ENCODE assay signal across 10 mouse cellular contexts in genomic region chr9:121312237-121312891, GRCm38 (mm10). TPM values are rescaled to one million over a fixed set of nuclear protein-coding genes. Genes with fewer than 3 reads are reported as not detected.
DNase-seq lines count a peak whose midpoint lies in the region; ATAC-seq and TF ChIP-seq lines count a peak whose summit lies in the region.
"Had no signal": no experiment of that assay in that cellular context is flagged by ENCODE, and none has a peak within 500 bp of the region (broad histone marks: within the 10 kb centered on the region; RNA-seq: fewer than 3 reads in every experiment).

No protein-coding gene starts in this region.

- H3K27me3 ChIP-seq in heart, postnatal 0 days (ENCODE audit: control insufficient read depth, insufficient read depth, low read length), result no peaks in the 10 kb centered on the region

- 74% methylated on average over 10 of the region's 10 CpGs for WGBS in heart, postnatal 0 days

- H3K27ac ChIP-seq in layer of hippocampus, adult 2 months, result peak overlapping the region; percentile 36
- peak overlapping the region; percentile 99 for H3K27ac ChIP-seq in heart, postnatal 0 days (ENCODE audit: low read depth)
- H3K27ac ChIP-seq: left cerebral cortex, adult 2 months had no signal

- H3K4me1 ChIP-seq in heart, postnatal 0 days (ENCODE audit: control insufficient read depth, insufficient read depth), result peaks cover 60% of the 10 kb centered on the region

- ATAC-seq in heart, postnatal 0 days (ENCODE audit: insufficient read depth, low read depth), result no peak

- TF ChIP-seq EP300 in heart, postnatal 0 days (IDR thresholded peaks at IDR 0.05; ENCODE audit: low read depth), result no peak

- no peak overlapping the region for H3K4me2 ChIP-seq in heart, postnatal 0 days (ENCODE audit: low read depth, low read length)

- H3K36me3 ChIP-seq in heart, postnatal 0 days (replicated peaks; ENCODE audit: control insufficient read depth, insufficient read depth, low read length), result no peaks in the 10 kb centered on the region

- H3K4me3 ChIP-seq in layer of hippocampus, adult 2 months, result no peak overlapping the region
- no peak overlapping the region for H3K4me3 ChIP-seq in heart, postnatal 0 days (ENCODE audit: low read depth, low read length)
- H3K4me3 ChIP-seq: left cerebral cortex, adult 2 months had no signal

- H3K9me3 ChIP-seq in heart, postnatal 0 days (replicated peaks; ENCODE audit: control insufficient read depth, low read length), result no peaks in the 10 kb centered on the region

- DNase-seq in layer of hippocampus, adult 2 months (ENCODE audit: low spot score in 2 of 2), result no peak
- DNase-seq in layer of hippocampus, postnatal 14 days (ENCODE audit: low spot score in 2 of 2), result no peak
- no peak for DNase-seq in heart, postnatal 0 days (ENCODE audit: low spot score)
- DNase-seq in kidney, postnatal 10 days, result peak; percentile 41
- DNase-seq in retina, embryonic 14.5 days (ENCODE audit: low spot score), result peak; percentile 50
- no peak for DNase-seq in Muller cell, postnatal 12 days (ENCODE audit: inconsistent ontology term)
- no peak for DNase-seq in lung, postnatal 4 days
- DNase-seq in urinary bladder, postnatal 4 days (ENCODE audit: low spot score in 2 of 2), result no peak
- DNase-seq: thymus, postnatal 36 days had no signal

- no peak overlapping the region for H3K9ac ChIP-seq in heart, postnatal 0 days (replicated peaks; ENCODE audit: low read depth, low read length)

- no peak for TF ChIP-seq CTCF in layer of hippocampus, adult 2 months (conservative IDR thresholded peaks at IDR 0.05)
- no peak for TF ChIP-seq CTCF in heart, postnatal 0 days (IDR thresholded peaks at IDR 0.05; ENCODE audit: low read depth)

RNA-seq across cellular contexts. Expression of gene Trak1, which starts 15.1 kb away (rescaled TPM):
- 100 to 1,000 TPM; 255 to 260 TPM for total RNA-seq in layer of hippocampus, adult 2 months (2021)
- 100 to 1,000 TPM; 230 to 235 TPM for total RNA-seq in layer of hippocampus, postnatal 14 days (2021)
- 113 and 120 TPM in 2 replicates for total RNA-seq in heart, postnatal 0 days (2014; rRNA removed; ENCODE audit: low replicate concordance)
- 53.5 and 59.3 TPM in 2 replicates for polyA plus RNA-seq in heart, postnatal 0 days (2015; fragmentation: Nextera tagmentation; extraction: Ambion mirVana)

RNA-seq across cellular contexts. Expression of gene Ulk4, which starts 35.4 kb away (rescaled TPM):
- total RNA-seq in layer of hippocampus, adult 2 months (2021), result 1 to 10 TPM; 9.5 to 9.9 TPM
- total RNA-seq in layer of hippocampus, postnatal 14 days (2021), result 1 to 10 TPM; 8.2 to 9.4 TPM
- 1.3 and 1.5 TPM in 2 replicates for total RNA-seq in heart, postnatal 0 days (2014; rRNA removed; ENCODE audit: low replicate concordance)
- 64.3 and 66.7 TPM in 2 replicates for polyA plus RNA-seq in heart, postnatal 0 days (2015; fragmentation: Nextera tagmentation; extraction: Ambion mirVana)

Comparison
In these comparisons a context has a peak if more than half of its experiments do, and no peak if none do; other contexts are left out.
1. DNase-seq: peak in kidney, postnatal 10 days (single experiment) and retina, embryonic 14.5 days (single experiment); none in layer of hippocampus, adult 2 months (0 of 2), layer of hippocampus, postnatal 14 days (0 of 2), heart, postnatal 0 days (single experiment), Muller cell, postnatal 12 days (single experiment), lung, postnatal 4 days (0 of 2) and urinary bladder, postnatal 4 days (0 of 2).